Mouse (Mus musculus): Measurements from ENCODE around the gene Arnt2. TPM values are rescaled to one million over a fixed set of nuclear protein-coding genes. Genes with fewer than 3 reads are reported as not detected.

Arnt2 gene
- polyA plus RNA-seq, 1 experiment from 2014 or later = 30.9 TPM

- Histone ChIP-seq H3K36me3 (ENCODE audit: control insufficient read depth, insufficient read depth, low read length) (no peaks in the 10 kb centered on the region), H3K4me1 (ENCODE audit: control insufficient read depth, insufficient read depth, low read length) (no peaks in the 10 kb centered on the region), H3K4me3 (ENCODE audit: low read depth, low read length) (no peak overlapping the region), H3K4me2 (ENCODE audit: low read depth) (no peak overlapping the region), H3K27ac (ENCODE audit: low read depth, low read length) (no peak overlapping the region), H3K27me3 (ENCODE audit: control insufficient read depth, insufficient read depth, low read length) (no peaks in the 10 kb centered on the region), H3K9me3 (ENCODE audit: control insufficient read depth, low read length) (no peaks in the 10 kb centered on the region), H3K9ac (ENCODE audit: low read length) (no peak overlapping the region)
- ATAC-seq (ENCODE audit: insufficient read depth, low FRiP score, low TSS enrichment) = no peak
- 89% methylated on average over 3 of the region's 3 CpGs for WGBS
- DNase-seq (ENCODE audit: low spot score) = no peak
Observed at GRCm38 (mm10) chr7:84203981-84204380, 206.0 kb downstream of the Arnt2 start.

- Histone ChIP-seq H3K4me3 (ENCODE audit: low read depth, low read length) (no peak overlapping the region), H3K36me3 (ENCODE audit: control insufficient read depth, insufficient read depth, low read length) (no peaks in the 10 kb centered on the region), H3K27ac (ENCODE audit: low read depth, low read length) (no peak overlapping the region), H3K9ac (ENCODE audit: low read length) (no peak overlapping the region), H3K27me3 (ENCODE audit: control insufficient read depth, insufficient read depth, low read length) (no peaks in the 10 kb centered on the region), H3K4me2 (ENCODE audit: low read depth) (no peak overlapping the region), H3K9me3 (ENCODE audit: control insufficient read depth, low read length) (no peaks in the 10 kb centered on the region), H3K4me1 (ENCODE audit: control insufficient read depth, insufficient read depth, low read length) (no peaks in the 10 kb centered on the region)
- DNase-seq (ENCODE audit: low spot score) = no peak
- 91% methylated on average over 13 of the region's 13 CpGs for WGBS
- ATAC-seq (ENCODE audit: insufficient read depth, low FRiP score, low TSS enrichment) = no peak
Observed at GRCm38 (mm10) chr7:84201151-84202068, 208.6 kb downstream of the Arnt2 start.

- 87% methylated on average over 6 of the region's 6 CpGs for WGBS
Observed at GRCm38 (mm10) chr7:84197208-84197860, 212.6 kb downstream of the Arnt2 start.

More at GRCm38 (mm10) chr7:84197208-84197860, 212.6 kb downstream of the Arnt2 start:
- Histone ChIP-seq H3K4me2 (ENCODE audit: low read depth) (no peak overlapping the region), H3K36me3 (ENCODE audit: control insufficient read depth, insufficient read depth, low read length) (no peaks in the 10 kb centered on the region), H3K4me3 (ENCODE audit: low read depth, low read length) (no peak overlapping the region), H3K9ac (ENCODE audit: low read length) (no peak overlapping the region), H3K9me3 (ENCODE audit: control insufficient read depth, low read length) (no peaks in the 10 kb centered on the region), H3K4me1 (ENCODE audit: control insufficient read depth, insufficient read depth, low read length) (no peaks in the 10 kb centered on the region), H3K27me3 (ENCODE audit: control insufficient read depth, insufficient read depth, low read length) (no peaks in the 10 kb centered on the region), H3K27ac (ENCODE audit: low read depth, low read length) (no peak overlapping the region)
- no peak for DNase-seq (ENCODE audit: low spot score)
- ATAC-seq (ENCODE audit: insufficient read depth, low FRiP score, low TSS enrichment) = no peak

Other genes with a start within 250 kb of the Arnt2 start
- gene Gm2115, start 118.8 kb upstream of the Arnt2 start, polyA plus RNA-seq (2014; fragmentation: Nextera tagmentation; extraction: Ambion mirVana) = 0.07 and 0.11 TPM in 2 replicates
- gene Fah, start 196.5 kb upstream of the Arnt2 start, polyA plus RNA-seq (2014; fragmentation: Nextera tagmentation; extraction: Ambion mirVana) = 2.4 and 2.8 TPM in 2 replicates